Mouse (Mus musculus): ENCODE data around the gene Pm20d1. TPM values are rescaled to one million over a fixed set of nuclear protein-coding genes. Genes with fewer than 3 reads are reported as not detected.

Gene Pm20d1
- polyA plus RNA-seq, 1 experiment, result 2.6 TPM

DNA sequence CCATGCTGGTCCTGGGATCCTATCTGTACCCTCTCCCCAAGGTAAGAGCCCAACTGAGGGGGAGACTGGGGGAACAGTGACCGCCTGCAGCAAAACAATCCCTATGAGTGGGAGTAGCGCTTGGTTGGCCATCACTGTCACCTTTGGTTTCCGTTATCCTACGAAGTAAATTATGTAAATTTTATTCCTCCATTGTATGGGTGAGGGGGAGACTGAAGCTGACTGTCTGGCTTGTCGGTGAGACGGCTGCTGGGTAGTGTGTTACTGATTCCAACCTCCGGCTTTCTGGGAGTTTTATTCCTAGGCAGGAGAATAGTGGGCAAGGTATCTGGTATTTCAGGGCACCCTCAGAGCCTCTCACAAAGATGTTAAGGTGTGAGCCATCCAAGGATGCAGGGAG is 38.4 kb upstream of the Pm20d1 start:
- H3K4me1 ChIP-seq (ENCODE audit: control insufficient read depth, insufficient read depth, low read length), result peaks cover 7% of the 10 kb centered on the region; the same call in 1 of the 2 replicates
- no peak for TF ChIP-seq CTCF (IDR thresholded peaks at IDR 0.05; ENCODE audit: insufficient read depth, low read length)
- TF ChIP-seq POLR2A (IDR thresholded peaks at IDR 0.05; ENCODE audit: borderline replicate concordance, extremely low read depth, low read depth, low read length), result no peak
- H3K4me3 ChIP-seq (replicated peaks; ENCODE audit: extremely low read depth, low read depth, low read length), result no peak overlapping the region
- 88% methylated on average over 7 of the region's 7 CpGs for WGBS
- DNase-seq, result peak; percentile 3

GRCm38 (mm10) chr1:131759667-131760427 is 37.3 kb upstream of the Pm20d1 start:
- peak; percentile 24 for DNase-seq
- TF ChIP-seq POLR2A (IDR thresholded peaks at IDR 0.05; ENCODE audit: borderline replicate concordance, extremely low read depth, low read depth, low read length) (no peak), CTCF (IDR thresholded peaks at IDR 0.05; ENCODE audit: insufficient read depth, low read length) (no peak)
- WGBS, result 36% methylated on average over 9 of the region's 9 CpGs

DNA sequence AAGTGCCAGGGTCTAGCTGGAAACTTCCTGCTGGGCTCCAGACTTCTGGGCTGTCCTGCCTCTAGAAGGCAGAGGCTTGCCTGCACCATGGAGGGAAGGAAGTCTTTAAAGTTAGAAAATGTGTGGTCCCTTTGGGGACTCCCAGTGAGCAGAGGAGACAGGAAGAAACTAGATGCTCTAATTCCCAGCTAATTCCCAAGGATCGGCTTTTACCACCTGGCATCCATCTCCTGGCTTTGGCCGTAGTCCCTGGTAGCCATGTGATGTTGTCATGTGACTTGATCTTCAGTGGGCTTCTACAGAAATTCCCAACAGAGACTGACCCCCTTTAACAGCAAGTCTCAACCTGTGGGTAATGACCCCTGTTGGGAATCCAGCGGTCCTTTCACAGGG is 36.8 kb upstream of the Pm20d1 start:
- DNase-seq, result no peak
- WGBS, result 78% methylated on average over 3 of the region's 3 CpGs
- TF ChIP-seq CTCF (IDR thresholded peaks at IDR 0.05; ENCODE audit: insufficient read depth, low read length), result no peak
- no peak for TF ChIP-seq POLR2A (IDR thresholded peaks at IDR 0.05; ENCODE audit: borderline replicate concordance, extremely low read depth, low read depth, low read length)
- H3K4me1 ChIP-seq (ENCODE audit: control insufficient read depth, insufficient read depth, low read length), result peaks cover 3% of the 10 kb centered on the region
- no peak overlapping the region for H3K4me3 ChIP-seq (replicated peaks; ENCODE audit: extremely low read depth, low read depth, low read length)

More at GRCm38 (mm10) chr1:131759667-131760427, 37.3 kb upstream of the Pm20d1 start:
- no peak overlapping the region for H3K4me3 ChIP-seq (replicated peaks; ENCODE audit: extremely low read depth, low read depth, low read length)
- peaks cover 3% of the 10 kb centered on the region for H3K4me1 ChIP-seq (ENCODE audit: control insufficient read depth, insufficient read depth, low read length)

- no peak overlapping the region for H3K4me3 ChIP-seq (replicated peaks; ENCODE audit: extremely low read depth, low read depth, low read length)
- peak; percentile 41 for DNase-seq
- peaks cover 3% of the 10 kb centered on the region for H3K4me1 ChIP-seq (ENCODE audit: control insufficient read depth, insufficient read depth, low read length)
- WGBS, result 63% methylated on average over 13 of the region's 13 CpGs
- TF ChIP-seq CTCF (IDR thresholded peaks at IDR 0.05; ENCODE audit: insufficient read depth, low read length) (no peak), POLR2A (IDR thresholded peaks at IDR 0.05; ENCODE audit: borderline replicate concordance, extremely low read depth, low read depth, low read length) (peak; percentile 29; the same call in 1 of the 2 replicates)
Measured at GRCm38 (mm10) chr1:131761079-131761831, 35.9 kb upstream of the Pm20d1 start.

DNA sequence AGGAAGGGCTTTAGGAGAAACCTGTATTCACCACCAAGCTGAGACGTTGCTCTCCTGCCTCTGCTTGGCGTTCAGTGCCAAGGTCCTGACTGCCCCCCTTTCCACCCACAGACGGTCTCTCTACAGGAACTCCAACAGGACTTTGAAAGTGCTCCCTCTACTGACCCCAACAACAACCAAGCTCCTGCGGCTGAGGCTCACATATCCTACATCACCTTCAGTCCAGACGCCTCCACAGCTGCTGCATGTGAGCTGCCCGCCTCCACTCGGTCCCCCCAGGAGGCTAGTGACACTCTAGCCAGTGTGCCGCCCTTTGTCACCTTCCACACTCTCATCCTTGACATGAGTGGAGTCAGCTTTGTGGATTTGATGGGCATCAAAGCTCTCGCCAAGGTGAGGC is 33.5 kb upstream of the Pm20d1 start:
- TF ChIP-seq POLR2A (IDR thresholded peaks at IDR 0.05; ENCODE audit: borderline replicate concordance, extremely low read depth, low read depth, low read length), result no peak
- peak; percentile 5; the same call in 1 of the 2 replicates for TF ChIP-seq CTCF (IDR thresholded peaks at IDR 0.05; ENCODE audit: insufficient read depth, low read length)
- DNase-seq, result no peak
- H3K4me1 ChIP-seq (ENCODE audit: control insufficient read depth, insufficient read depth, low read length), result peaks cover 3% of the 10 kb centered on the region
- WGBS, result 47% methylated on average over 9 of the region's 9 CpGs
- H3K4me3 ChIP-seq (replicated peaks; ENCODE audit: extremely low read depth, low read depth, low read length), result no peak overlapping the region

DNA sequence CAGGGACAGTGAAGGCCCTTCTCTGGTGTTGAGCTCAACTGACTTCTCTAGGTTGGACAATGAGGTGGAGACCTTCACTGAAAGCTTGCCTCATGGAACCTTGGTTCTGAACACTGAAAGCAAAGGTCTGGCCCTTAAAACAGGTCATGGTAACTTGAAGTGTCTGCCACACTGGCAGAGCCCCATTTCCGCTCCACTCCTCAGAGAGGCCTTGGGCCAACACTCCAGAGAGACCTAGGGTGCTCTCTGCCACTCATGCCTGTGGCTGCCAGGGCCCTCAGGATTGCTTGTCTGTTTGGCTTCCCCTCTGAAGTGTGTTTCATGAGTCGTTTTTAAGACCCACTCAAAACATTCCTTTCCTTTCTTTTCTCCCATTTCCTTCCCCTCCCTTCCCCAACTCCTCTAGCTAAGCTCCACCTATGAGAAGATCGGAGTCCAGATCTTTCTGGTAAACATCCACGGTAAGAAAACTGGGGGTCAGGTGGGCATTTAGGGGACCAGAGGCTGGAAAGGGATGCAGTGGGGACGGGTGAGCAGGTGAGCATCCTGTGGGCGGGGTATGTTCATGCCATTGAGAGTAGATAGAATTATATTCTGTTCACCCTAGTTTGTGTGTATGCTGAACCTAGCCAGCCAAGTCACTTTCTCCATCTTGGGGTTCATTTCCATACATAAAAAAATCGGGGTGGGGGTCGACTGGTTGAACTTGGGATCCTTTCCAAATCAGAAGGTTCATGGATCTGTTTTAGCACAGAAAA is 32.4 kb upstream of the Pm20d1 start:
- DNase-seq, result peak; percentile 77
- WGBS, result 38% methylated on average over 8 of the region's 8 CpGs
- H3K4me3 ChIP-seq (replicated peaks; ENCODE audit: extremely low read depth, low read depth, low read length), result peak overlapping the region; percentile 13
- H3K4me1 ChIP-seq (ENCODE audit: control insufficient read depth, insufficient read depth, low read length), result peaks cover 3% of the 10 kb centered on the region
- TF ChIP-seq CTCF (IDR thresholded peaks at IDR 0.05; ENCODE audit: insufficient read depth, low read length), result no peak
- TF ChIP-seq POLR2A (IDR thresholded peaks at IDR 0.05; ENCODE audit: borderline replicate concordance, extremely low read depth, low read depth, low read length), result no peak; the same call in 1 of the 2 replicates

GRCm38 (mm10) chr1:131765357-131766001 is 31.7 kb upstream of the Pm20d1 start:
- no peak overlapping the region for H3K4me3 ChIP-seq (replicated peaks; ENCODE audit: extremely low read depth, low read depth, low read length)
- DNase-seq, result peak; percentile 81
- WGBS, result 11% methylated on average over 11 of the region's 11 CpGs
- no peaks in the 10 kb centered on the region; the same call in 1 of the 2 replicates for H3K4me1 ChIP-seq (ENCODE audit: control insufficient read depth, insufficient read depth, low read length)
- peak; percentile 95 for TF ChIP-seq CTCF (IDR thresholded peaks at IDR 0.05; ENCODE audit: insufficient read depth, low read length)
- TF ChIP-seq POLR2A (IDR thresholded peaks at IDR 0.05; ENCODE audit: borderline replicate concordance, extremely low read depth, low read depth, low read length), result no peak

- 61% methylated on average over 3 of the region's 3 CpGs for WGBS
Measured at GRCm38 (mm10) chr1:131769296-131769695, 27.9 kb upstream of the Pm20d1 start.

More at GRCm38 (mm10) chr1:131769296-131769695, 27.9 kb upstream of the Pm20d1 start:
- TF ChIP-seq POLR2A (IDR thresholded peaks at IDR 0.05; ENCODE audit: borderline replicate concordance, extremely low read depth, low read depth, low read length) (no peak), CTCF (IDR thresholded peaks at IDR 0.05; ENCODE audit: insufficient read depth, low read length) (no peak)
- no peak for DNase-seq
- Histone ChIP-seq H3K4me1 (ENCODE audit: control insufficient read depth, insufficient read depth, low read length) (no peaks in the 10 kb centered on the region; the same call in 1 of the 2 replicates), H3K4me3 (replicated peaks; ENCODE audit: extremely low read depth, low read depth, low read length) (no peak overlapping the region)
